In genomic region chr1:87920056-87920614, GRCm38 (mm10) we compare ENCODE assay signal across 28 mouse cellular contexts.
DNase-seq lines count a peak whose midpoint lies in the region; ATAC-seq lines count a peak whose summit lies in the region.
"Had no signal": no experiment of that assay in that cellular context is flagged by ENCODE, and none has a peak within 500 bp of the region (broad histone marks: within the 10 kb centered on the region; RNA-seq: fewer than 3 reads in every experiment).

No protein-coding gene starts in this region.

- 90% methylated on average over 3 of the region's 3 CpGs for WGBS in kidney, embryonic 14.5 days
- 87% methylated on average over 3 of the region's 3 CpGs for WGBS in kidney, embryonic 15.5 days
- WGBS in forebrain, embryonic 15.5 days: 89% methylated on average over 3 of the region's 3 CpGs

- no peak overlapping the region for H3K4me2 ChIP-seq in kidney, embryonic 14.5 days (replicated peaks; ENCODE audit: low read depth, low read length)
- no peak overlapping the region for H3K4me2 ChIP-seq in kidney, embryonic 15.5 days
- no peak overlapping the region for H3K4me2 ChIP-seq in forebrain, embryonic 15.5 days (replicated peaks)
- H3K4me2 ChIP-seq: embryonic facial prominence, embryonic 12.5 days; embryonic facial prominence, embryonic 15.5 days; heart, embryonic 12.5 days; heart, embryonic 15.5 days; hindbrain, embryonic 13.5 days had no signal

- H3K9ac ChIP-seq in kidney, embryonic 14.5 days (ENCODE audit: low read depth, low read length): no peak overlapping the region
- no peak overlapping the region for H3K9ac ChIP-seq in kidney, embryonic 15.5 days
- no peak overlapping the region for H3K9ac ChIP-seq in forebrain, embryonic 15.5 days (replicated peaks)
- H3K9ac ChIP-seq: embryonic facial prominence, embryonic 12.5 days; embryonic facial prominence, embryonic 15.5 days; heart, embryonic 12.5 days; heart, embryonic 15.5 days; hindbrain, embryonic 13.5 days had no signal

- H3K9me3 ChIP-seq in kidney, embryonic 14.5 days (ENCODE audit: control insufficient read depth, low read length): no peaks in the 10 kb centered on the region
- no peaks in the 10 kb centered on the region for H3K9me3 ChIP-seq in kidney, embryonic 15.5 days (replicated peaks)
- no peaks in the 10 kb centered on the region for H3K9me3 ChIP-seq in forebrain, embryonic 15.5 days
- H3K9me3 ChIP-seq: embryonic facial prominence, embryonic 12.5 days; embryonic facial prominence, embryonic 15.5 days; G1E; heart, embryonic 12.5 days; heart, embryonic 15.5 days; hindbrain, embryonic 10.5 days; hindbrain, embryonic 13.5 days had no signal

- no peak overlapping the region for H3K4me3 ChIP-seq in kidney, embryonic 14.5 days (ENCODE audit: low read length)
- H3K4me3 ChIP-seq in kidney, embryonic 15.5 days (replicated peaks): no peak overlapping the region
- H3K4me3 ChIP-seq in forebrain, embryonic 15.5 days: no peak overlapping the region
- H3K4me3 ChIP-seq: embryonic facial prominence, embryonic 12.5 days; embryonic facial prominence, embryonic 15.5 days; heart, embryonic 12.5 days; heart, embryonic 15.5 days; hindbrain, embryonic 10.5 days; hindbrain, embryonic 13.5 days had no signal

- peaks cover 42% of the 10 kb centered on the region for H3K36me3 ChIP-seq in kidney, embryonic 14.5 days (ENCODE audit: control insufficient read depth, insufficient read depth, low read length)
- peaks cover 89% of the 10 kb centered on the region for H3K36me3 ChIP-seq in kidney, embryonic 15.5 days
- H3K36me3 ChIP-seq in forebrain, embryonic 15.5 days: peaks cover 27% of the 10 kb centered on the region

- ATAC-seq in kidney, embryonic 14.5 days (ENCODE audit: low FRiP score, low TSS enrichment): no peak
- ATAC-seq in kidney, embryonic 15.5 days (replicated peaks; ENCODE audit: low FRiP score): no peak
- no peak for ATAC-seq in forebrain, embryonic 15.5 days (replicated peaks)
- ATAC-seq: forebrain, embryonic 14.5 days; Patski had no signal

- no peaks in the 10 kb centered on the region for H3K4me1 ChIP-seq in kidney, embryonic 14.5 days (ENCODE audit: control insufficient read depth, insufficient read depth, low read length)
- H3K4me1 ChIP-seq in kidney, embryonic 15.5 days: no peaks in the 10 kb centered on the region
- no peaks in the 10 kb centered on the region for H3K4me1 ChIP-seq in forebrain, embryonic 15.5 days
- H3K4me1 ChIP-seq: embryonic facial prominence, embryonic 12.5 days; embryonic facial prominence, embryonic 15.5 days; heart, embryonic 12.5 days; heart, embryonic 15.5 days; hindbrain, embryonic 10.5 days; hindbrain, embryonic 13.5 days had no signal

- no peaks in the 10 kb centered on the region for H3K27me3 ChIP-seq in kidney, embryonic 14.5 days (ENCODE audit: control insufficient read depth, insufficient read depth, low read length)
- H3K27me3 ChIP-seq in kidney, embryonic 15.5 days: no peaks in the 10 kb centered on the region
- no peaks in the 10 kb centered on the region for H3K27me3 ChIP-seq in forebrain, embryonic 15.5 days
- H3K27me3 ChIP-seq: CH12.LX; embryonic facial prominence, embryonic 12.5 days; embryonic facial prominence, embryonic 15.5 days; heart, embryonic 12.5 days; heart, embryonic 15.5 days; hindbrain, embryonic 13.5 days; Patski had no signal

- peak; percentile 35 for DNase-seq in kidney, adult 11 months
- DNase-seq in kidney, adult 9 months: peak; percentile 72
- DNase-seq in R1 (ENCODE audit: low read depth, low spot score): peak; percentile 29
- peak; percentile 44 for DNase-seq in yolk sac, embryonic 10.5 days (ENCODE audit: low spot score)
- DNase-seq: adrenal gland, adult 2 months; adrenal gland, postnatal 14 days; B cell, adult 2 months; cerebellum, adult 11 months; cerebellum, adult 2 months; cerebellum, adult 9-11 months; cerebellum, postnatal 25 days; gastrocnemius, postnatal 25 days; heart, adult 18-20 months; heart, postnatal 10 days; heart, postnatal 36 days had no signal

- no peak overlapping the region for H3K27ac ChIP-seq in kidney, embryonic 14.5 days (ENCODE audit: low read depth, low read length)
- no peak overlapping the region for H3K27ac ChIP-seq in kidney, embryonic 15.5 days
- H3K27ac ChIP-seq in forebrain, embryonic 15.5 days (replicated peaks): no peak overlapping the region
- H3K27ac ChIP-seq: embryonic facial prominence, embryonic 12.5 days; embryonic facial prominence, embryonic 15.5 days; heart, embryonic 15.5 days; hindbrain, embryonic 10.5 days; hindbrain, embryonic 13.5 days had no signal
